Mouse (Mus musculus) embryonic facial prominence, embryonic 15.5 days (tissue): ENCODE measurements around the gene Ndufs1. TPM values are rescaled to one million over a fixed set of nuclear protein-coding genes. Genes with fewer than 3 reads are reported as not detected.
"Not testable (repeated sequence)": the region's sequence is repeated elsewhere in the genome, so short reads cannot be mapped to it uniquely, and the experiment has no call there.

Experiments
- ATAC-seq: fragments of 200-750 bp; cut with Nextera tagmentation; 2 replicates; pipeline ENCODE4 v1.8.0; 2017; ENCODE audit warnings: low read depth, moderate TSS enrichment; ENCODE audit not compliant: insufficient number of reproducible peaks, low FRiP score, low TSS enrichment
- H3K27ac ChIP-seq: fragments of 300-500 bp; sonication (generic); replicated peaks from 2 replicates; pipeline ENCODE4 v1.5.1; 2015; ENCODE audit warnings: mild to moderate bottlenecking, inconsistent platforms
- H3K27me3 ChIP-seq: fragments of 300-500 bp; sonication (generic); 2 replicates; pipeline ENCODE4 v1.6.1; 2015; ENCODE audit warnings: inconsistent platforms
- H3K36me3 ChIP-seq: fragments of 300-500 bp; sonication (generic); 2 replicates; pipeline ENCODE4 v1.6.1; 2015; ENCODE audit warnings: mild to moderate bottlenecking, inconsistent platforms
- H3K4me1 ChIP-seq: fragments of 300-500 bp; sonication (generic); 2 replicates; pipeline ENCODE4 v1.6.1; 2015; ENCODE audit warnings: inconsistent platforms
- H3K4me2 ChIP-seq: fragments of 300-500 bp; sonication (generic); replicated peaks from 2 replicates; pipeline ENCODE4 v1.6.1; 2015; ENCODE audit warnings: mild to moderate bottlenecking, inconsistent platforms
- H3K4me3 ChIP-seq: fragments of 300-500 bp; sonication (generic); replicated peaks from 2 replicates; pipeline ENCODE4 v1.5.1; 2015; ENCODE audit warnings: mild to moderate bottlenecking, inconsistent platforms
- H3K9ac ChIP-seq: fragments of 300-500 bp; sonication (generic); 2 replicates; pipeline ENCODE4 v1.6.1; 2015; ENCODE audit warnings: inconsistent platforms
- H3K9me3 ChIP-seq: fragments of 300-500 bp; sonication (generic); replicated peaks from 2 replicates; pipeline ENCODE4 v1.6.1; 2016; ENCODE audit warnings: inconsistent platforms
- WGBS: fragments of 180-500 bp; shearing (Covaris S2); methylation state at CpG from one replicate; pipeline ENCODE4 v1.1.7; 2015; 5-methylcytosine and 5-hydroxymethylcytosine counted together
- polyA plus RNA-seq: library from polyadenylated mRNA; unstranded; fragments of >200 nt; fragmentation: Nextera tagmentation; extraction: Ambion mirVana; gene quantifications from 2 replicates; pipeline ENCODE4 v1.2.1, GENCODE M21; 2015

The Ndufs1 gene
- polyA plus RNA-seq, 1 experiment from 2014 or later = 116 TPM

DNA sequence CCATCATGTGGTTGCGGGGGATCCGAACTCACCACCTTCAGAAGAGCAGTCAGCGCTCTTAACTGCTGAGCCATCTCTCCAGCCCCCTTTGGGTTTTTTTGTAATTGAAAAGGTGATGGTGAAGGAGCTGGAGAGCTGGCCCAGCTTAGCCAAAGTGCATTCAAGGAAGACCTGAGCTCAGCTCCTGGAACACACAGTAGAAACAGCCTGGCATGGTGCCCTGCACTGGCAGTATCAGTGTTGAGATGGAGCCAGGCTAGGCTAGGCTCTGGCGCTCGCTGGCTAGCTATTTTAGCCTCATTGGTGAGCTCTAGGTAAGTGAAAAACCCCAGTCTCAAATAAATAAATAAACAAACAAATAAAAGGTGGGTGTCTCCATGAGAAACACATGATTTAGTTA, 5.6 kb upstream of the Ndufs1 start:
- no peak overlapping the region for H3K4me3 ChIP-seq
- H3K36me3 ChIP-seq = peaks cover 22% of the 10 kb centered on the region
- no peaks in the 10 kb centered on the region for H3K27me3 ChIP-seq
- no peaks in the 10 kb centered on the region for H3K9me3 ChIP-seq
- H3K9ac ChIP-seq = no peak overlapping the region
- ATAC-seq = no peak
- H3K4me2 ChIP-seq = no peak overlapping the region
- H3K4me1 ChIP-seq = peaks cover 10% of the 10 kb centered on the region
- H3K27ac ChIP-seq = no peak overlapping the region
- WGBS = 78% methylated on average over 5 of the region's 5 CpGs

DNA sequence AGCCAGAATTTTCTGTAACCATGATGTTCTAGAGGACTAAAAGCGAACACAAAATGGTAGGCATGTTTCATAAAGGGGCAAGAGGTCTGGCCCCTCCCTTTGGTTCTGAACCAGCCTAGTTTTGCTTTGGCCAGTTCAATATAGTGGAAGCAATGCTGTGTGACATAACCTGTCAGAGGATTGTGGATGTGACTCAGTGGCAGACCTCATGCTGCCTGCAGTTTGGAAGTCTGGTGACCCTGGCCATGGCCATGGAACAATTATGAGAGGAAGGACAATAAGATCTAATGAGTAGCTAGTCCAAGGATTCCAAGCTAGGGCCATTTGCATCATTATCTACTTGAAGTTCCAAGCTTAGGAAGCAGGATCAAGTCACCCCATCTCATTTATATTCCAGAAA, 4.8 kb upstream of the Ndufs1 start:
- ATAC-seq = no peak
- Histone ChIP-seq H3K9ac (no peak overlapping the region), H3K4me2 (no peak overlapping the region), H3K4me1 (peaks cover 10% of the 10 kb centered on the region), H3K27me3 (no peaks in the 10 kb centered on the region), H3K9me3 (no peaks in the 10 kb centered on the region), H3K4me3 (no peak overlapping the region), H3K27ac (no peak overlapping the region), H3K36me3 (peaks cover 22% of the 10 kb centered on the region)
- WGBS = 95% methylated on average over 1 of the region's 1 CpGs

DNA sequence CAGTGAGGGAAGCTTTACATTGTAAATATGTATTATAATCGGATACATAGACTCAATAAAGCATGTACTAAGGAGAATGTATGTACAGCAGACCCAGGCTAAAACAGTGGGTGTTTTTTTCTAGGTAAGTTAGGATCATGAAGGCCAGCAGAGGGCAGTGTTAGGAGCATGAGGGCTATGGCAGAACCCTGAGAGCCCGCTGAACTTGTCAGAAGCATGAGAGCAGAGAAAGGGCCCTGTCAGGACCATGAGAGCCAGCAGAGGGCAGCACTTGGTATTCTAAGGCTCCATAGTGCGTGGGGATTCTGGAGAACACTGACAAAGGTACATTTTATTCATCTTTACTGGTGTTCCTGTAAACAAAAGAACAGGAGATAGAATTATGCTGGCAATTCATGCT, 4.4 kb upstream of the Ndufs1 start:
- H3K27me3 ChIP-seq = no peaks in the 10 kb centered on the region
- H3K27ac ChIP-seq = no peak overlapping the region
- no peaks in the 10 kb centered on the region for H3K9me3 ChIP-seq
- no peak overlapping the region for H3K4me3 ChIP-seq
- no peak overlapping the region for H3K4me2 ChIP-seq
- H3K36me3 ChIP-seq = peaks cover 22% of the 10 kb centered on the region
- H3K9ac ChIP-seq = no peak overlapping the region
- peaks cover 10% of the 10 kb centered on the region for H3K4me1 ChIP-seq
- under 1% methylated on average over 3 of the region's 3 CpGs for WGBS
- ATAC-seq = peak; percentile 76

DNA sequence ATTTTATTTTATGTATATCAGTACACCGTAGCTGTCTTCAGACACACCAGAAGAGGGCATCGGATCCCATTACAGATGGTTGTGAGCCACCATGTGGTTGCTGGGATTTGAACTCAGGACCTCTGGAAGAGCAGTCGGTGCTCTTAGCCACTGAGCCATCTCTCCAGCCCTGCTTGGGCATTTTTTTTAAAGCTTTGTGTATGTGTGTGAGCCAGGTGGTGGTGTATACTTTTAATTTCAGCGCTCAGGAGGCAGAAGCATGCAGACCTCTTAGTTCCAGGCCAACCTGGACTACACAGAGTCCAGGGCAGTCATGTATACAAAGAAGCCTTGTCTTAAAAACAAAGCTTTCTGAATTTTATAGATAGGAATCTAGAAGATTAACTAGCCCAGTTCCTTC, 3.9 kb upstream of the Ndufs1 start:
- not testable (repeated sequence) for H3K27ac ChIP-seq, H3K4me2 ChIP-seq

DNA sequence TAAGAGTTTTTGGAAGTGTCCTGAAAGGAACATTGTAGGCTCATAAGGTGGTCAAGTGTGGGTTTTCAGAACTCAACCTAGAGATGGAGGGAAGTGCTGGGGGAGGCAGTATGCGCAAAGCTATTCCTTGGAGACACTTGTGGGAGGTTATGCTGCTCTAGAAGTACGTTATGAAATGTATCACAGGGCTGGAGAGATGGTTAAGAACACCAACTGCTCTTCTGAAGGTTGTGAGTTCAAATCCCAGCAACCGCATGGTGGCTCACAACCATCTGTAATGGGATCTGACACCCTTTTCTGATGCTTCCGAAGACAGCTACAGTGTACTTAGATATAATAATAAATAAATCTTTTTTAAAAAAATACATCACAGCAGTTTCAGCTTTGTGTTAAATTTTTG, 3.5 kb upstream of the Ndufs1 start:
- no peaks in the 10 kb centered on the region for H3K27me3 ChIP-seq
- H3K4me2 ChIP-seq = no peak overlapping the region
- no peaks in the 10 kb centered on the region for H3K9me3 ChIP-seq
- no peak overlapping the region for H3K27ac ChIP-seq
- 88% methylated on average over 4 of the region's 4 CpGs for WGBS
- H3K9ac ChIP-seq = no peak overlapping the region
- H3K4me1 ChIP-seq = peaks cover 17% of the 10 kb centered on the region
- ATAC-seq = no peak
- peaks cover 22% of the 10 kb centered on the region for H3K36me3 ChIP-seq
- no peak overlapping the region for H3K4me3 ChIP-seq

More for the DNA sequence above, 3.9 kb upstream of the Ndufs1 start:
- Histone ChIP-seq H3K4me1 (peaks cover 13% of the 10 kb centered on the region), H3K36me3 (peaks cover 22% of the 10 kb centered on the region)
- not testable (repeated sequence) for H3K4me3 ChIP-seq, H3K9me3 ChIP-seq, H3K9ac ChIP-seq, ATAC-seq, H3K27me3 ChIP-seq
- 69% methylated on average over 4 of the region's 4 CpGs for WGBS

DNA sequence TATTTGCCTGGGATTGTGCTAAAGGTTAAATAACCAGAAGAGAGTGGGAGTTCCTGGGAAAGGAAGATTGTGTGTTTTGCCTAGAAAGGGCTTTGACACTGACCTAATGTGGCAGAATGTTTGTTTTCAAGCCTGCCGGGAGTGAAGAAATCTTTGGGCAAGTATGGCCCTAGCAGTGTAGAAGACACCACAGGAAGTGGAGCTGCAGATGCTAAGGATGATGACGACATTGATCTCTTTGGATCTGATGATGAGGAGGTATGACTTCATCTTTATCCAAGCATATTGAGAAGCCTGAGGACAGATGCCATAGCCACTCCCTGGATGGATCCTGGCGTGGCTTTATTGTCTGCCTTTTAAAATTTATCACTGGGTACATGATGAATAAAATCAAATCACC, 1.7 kb upstream of the Ndufs1 start:
- peaks cover 21% of the 10 kb centered on the region for H3K4me1 ChIP-seq
- peak overlapping the region; percentile 69; the same call in 1 of the 2 replicates for H3K4me3 ChIP-seq
- peak overlapping the region; percentile 70 for H3K4me2 ChIP-seq
- no peaks in the 10 kb centered on the region for H3K9me3 ChIP-seq
- H3K36me3 ChIP-seq = peaks cover 22% of the 10 kb centered on the region
- no peak overlapping the region for H3K27ac ChIP-seq
- no peak for ATAC-seq
- H3K9ac ChIP-seq = no peak overlapping the region
- no peaks in the 10 kb centered on the region for H3K27me3 ChIP-seq
- 58% methylated on average over 3 of the region's 3 CpGs for WGBS

DNA sequence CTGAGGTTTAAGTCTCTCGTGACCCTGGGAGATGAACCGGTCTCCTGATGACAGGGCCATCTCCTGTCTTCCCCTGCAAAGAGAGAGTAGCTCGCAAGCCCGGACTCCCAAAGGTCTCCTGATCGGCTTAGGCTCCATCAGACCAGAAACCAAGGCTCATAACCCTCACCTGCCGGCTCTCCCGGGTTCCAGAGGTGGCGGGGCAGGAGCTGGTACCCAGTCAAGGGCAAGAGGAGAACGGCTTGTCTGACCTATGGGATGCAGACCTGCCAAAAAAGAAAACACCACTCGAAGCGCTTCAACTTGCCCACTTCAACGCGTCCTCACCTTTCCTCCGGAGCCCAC, 402 bp downstream of the Ndufs1 start:
- H3K4me3 ChIP-seq = peak overlapping the region; percentile 69
- peak overlapping the region; percentile 84 for H3K9ac ChIP-seq
- no peaks in the 10 kb centered on the region for H3K9me3 ChIP-seq
- ATAC-seq = peak; percentile 12
- H3K36me3 ChIP-seq = peaks cover 29% of the 10 kb centered on the region
- peak overlapping the region; percentile 70 for H3K4me2 ChIP-seq
- under 1% methylated on average over 14 of the region's 14 CpGs for WGBS
- H3K4me1 ChIP-seq = peaks cover 21% of the 10 kb centered on the region
- peak overlapping the region; percentile 92 for H3K27ac ChIP-seq
- no peaks in the 10 kb centered on the region for H3K27me3 ChIP-seq

DNA sequence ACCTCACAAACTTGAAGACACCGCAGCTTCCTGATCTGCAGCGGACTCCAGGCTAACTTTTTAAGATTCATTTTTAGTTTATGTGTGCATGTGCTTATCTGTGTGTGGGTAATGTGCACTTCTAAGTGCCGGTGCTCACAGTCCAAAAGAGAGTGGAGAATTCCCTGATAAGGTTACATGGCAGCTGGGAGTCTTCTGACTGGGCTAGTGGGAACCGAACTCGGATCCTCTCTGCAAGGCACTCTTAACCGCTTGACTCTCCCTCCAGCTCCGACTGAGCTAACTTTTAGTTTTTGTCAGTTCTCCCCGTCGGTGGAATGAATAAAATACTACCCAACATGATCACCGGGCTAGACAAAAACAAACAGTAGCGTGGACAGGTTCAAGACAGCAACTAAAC, 780 bp downstream of the Ndufs1 start:
- H3K36me3 ChIP-seq = peaks cover 32% of the 10 kb centered on the region
- peak overlapping the region; percentile 70 for H3K4me2 ChIP-seq
- H3K4me3 ChIP-seq = peak overlapping the region; percentile 69
- peak overlapping the region; percentile 84 for H3K9ac ChIP-seq
- H3K27me3 ChIP-seq = no peaks in the 10 kb centered on the region
- H3K27ac ChIP-seq = peak overlapping the region; percentile 92; the same call in 1 of the 2 replicates
- peaks cover 21% of the 10 kb centered on the region for H3K4me1 ChIP-seq
- WGBS = 10% methylated on average over 11 of the region's 11 CpGs
- ATAC-seq = no peak
- no peaks in the 10 kb centered on the region for H3K9me3 ChIP-seq

DNA sequence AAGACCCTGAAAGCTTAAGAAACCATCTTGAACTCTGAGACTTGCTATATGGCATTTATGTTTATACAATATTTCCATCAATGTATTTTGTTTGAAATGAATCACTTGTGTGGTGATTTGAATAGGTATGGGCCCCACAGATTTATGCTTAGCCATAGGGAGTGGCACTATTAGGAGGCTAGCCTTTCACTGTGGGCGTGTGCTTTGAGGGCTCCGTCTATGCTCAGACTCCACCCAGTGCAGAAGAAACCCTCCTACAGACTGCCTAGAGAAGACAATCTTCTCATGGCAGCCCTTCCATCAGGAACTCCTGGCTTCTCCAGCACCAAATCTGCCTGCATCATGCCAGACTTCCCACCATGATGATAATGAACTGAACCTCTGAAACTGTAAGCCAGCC, 8.0 kb downstream of the Ndufs1 start:
- Histone ChIP-seq H3K4me1 (no peaks in the 10 kb centered on the region), H3K4me2 (no peak overlapping the region), H3K4me3 (no peak overlapping the region), H3K27me3 (no peaks in the 10 kb centered on the region), H3K27ac (no peak overlapping the region), H3K36me3 (peaks cover 56% of the 10 kb centered on the region), H3K9me3 (no peaks in the 10 kb centered on the region), H3K9ac (no peak overlapping the region)
- 75% methylated on average over 2 of the region's 2 CpGs for WGBS
- ATAC-seq = no peak

DNA sequence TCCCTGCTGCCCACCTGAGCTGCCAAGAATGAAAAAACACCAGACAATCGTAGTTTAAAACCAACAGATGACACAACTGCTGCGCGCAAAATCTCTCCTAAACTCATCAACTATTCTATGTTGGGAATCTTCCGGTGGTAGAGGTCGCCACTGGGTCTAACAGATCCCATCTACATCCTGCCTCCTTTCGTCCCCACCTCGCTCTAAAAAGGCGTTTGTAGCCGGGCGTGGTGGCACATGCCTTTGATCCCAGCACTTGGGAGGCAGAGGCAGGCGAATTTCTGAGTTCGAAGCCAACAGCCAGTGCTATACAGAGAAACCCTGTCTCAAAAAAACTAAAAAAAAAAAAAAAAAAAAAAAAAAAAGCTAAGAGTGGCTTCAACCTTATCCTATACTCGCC, 36.4 kb downstream of the Ndufs1 start:
- no peak overlapping the region for H3K9ac ChIP-seq
- no peak for ATAC-seq
- H3K9me3 ChIP-seq = no peaks in the 10 kb centered on the region
- H3K27me3 ChIP-seq = no peaks in the 10 kb centered on the region
- no peak overlapping the region for H3K27ac ChIP-seq
- no peak overlapping the region for H3K4me3 ChIP-seq
- peaks cover 47% of the 10 kb centered on the region for H3K36me3 ChIP-seq
- 94% methylated on average over 13 of the region's 13 CpGs for WGBS
- no peaks in the 10 kb centered on the region for H3K4me1 ChIP-seq
- no peak overlapping the region for H3K4me2 ChIP-seq

DNA sequence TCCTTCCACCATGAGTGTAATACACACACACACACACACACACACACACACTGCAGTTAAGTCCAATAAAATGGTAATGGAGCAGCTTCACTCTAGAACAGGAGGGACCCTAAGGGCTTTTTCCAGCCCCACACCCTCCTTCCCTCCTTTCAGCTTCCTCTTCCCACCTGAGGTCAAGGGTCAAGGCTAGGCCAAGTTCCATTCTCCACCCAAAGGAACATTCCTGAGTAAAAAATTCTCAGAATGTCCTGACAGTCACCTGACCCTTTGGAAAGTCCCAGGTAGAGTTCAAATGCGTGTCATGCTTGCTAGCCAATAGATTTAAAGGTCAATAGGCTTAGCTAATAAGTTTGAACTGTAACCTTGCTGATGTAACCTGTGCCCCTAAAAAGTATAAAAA, 38.0 kb downstream of the Ndufs1 start:
- H3K9ac ChIP-seq, H3K4me2 ChIP-seq, H3K9me3 ChIP-seq, ATAC-seq, H3K27me3 ChIP-seq, H3K27ac ChIP-seq, H3K4me3 ChIP-seq, H3K4me1 ChIP-seq: not testable (repeated sequence)
- H3K36me3 ChIP-seq = peaks cover 31% of the 10 kb centered on the region
- 78% methylated on average over 1 of the region's 1 CpGs for WGBS

DNA sequence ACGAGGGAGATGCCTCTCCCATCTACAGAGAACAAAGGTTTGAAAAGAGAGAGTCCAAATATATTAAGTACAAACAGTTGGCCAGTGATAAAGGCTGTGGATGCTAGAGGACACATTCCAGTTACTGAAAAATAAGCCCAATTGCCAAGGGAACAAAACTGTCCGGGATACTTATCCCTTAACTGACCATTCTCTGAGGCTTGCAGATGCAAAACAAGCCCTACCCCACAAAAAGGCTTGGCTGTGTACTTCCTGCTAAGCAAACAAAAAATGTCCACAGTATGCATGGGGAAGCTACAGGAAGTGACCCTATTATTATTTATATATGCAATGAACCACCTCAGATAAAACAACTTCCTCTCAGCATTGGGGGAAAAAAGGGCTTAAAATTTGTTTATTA, 38.7 kb downstream of the Ndufs1 start:
- 84% methylated on average over 2 of the region's 2 CpGs for WGBS
- no peak for ATAC-seq

More for the DNA sequence above, 38.7 kb downstream of the Ndufs1 start:
- Histone ChIP-seq H3K4me2 (no peak overlapping the region), H3K27me3 (no peaks in the 10 kb centered on the region), H3K4me1 (no peaks in the 10 kb centered on the region), H3K36me3 (peaks cover 26% of the 10 kb centered on the region), H3K9ac (no peak overlapping the region), H3K27ac (no peak overlapping the region), H3K9me3 (no peaks in the 10 kb centered on the region), H3K4me3 (no peak overlapping the region)
